Mouse (Mus musculus): ENCODE results near the gene 9230104L09Rik.

9230104L09Rik gene

GRCm38 (mm10) chr2:148856630-148857400 lies 8.0 kb downstream of the 9230104L09Rik start:
- DNase-seq (ENCODE audit: low spot score in 2 of 2) = no peak

GRCm38 (mm10) chr2:148851116-148851906 lies 13.5 kb downstream of the 9230104L09Rik start:
- DNase-seq (ENCODE audit: low spot score in 2 of 2) = peak; percentile 64 to 85

- no peak for DNase-seq (ENCODE audit: low spot score in 2 of 2)
Measured at GRCm38 (mm10) chr2:148839224-148839623, 25.6 kb downstream of the 9230104L09Rik start.

GRCm38 (mm10) chr2:148838075-148838777 lies 26.6 kb downstream of the 9230104L09Rik start:
- no peak for DNase-seq (ENCODE audit: low spot score in 2 of 2)

GRCm38 (mm10) chr2:148834912-148835311 lies 29.9 kb downstream of the 9230104L09Rik start, which contains the start of gene Cst9:
Cst9 (plus strand) TSS chr2:148835147.
- no peak for DNase-seq (ENCODE audit: low spot score in 2 of 2)

- DNase-seq (ENCODE audit: low spot score in 2 of 2) = no peak
Measured at GRCm38 (mm10) chr2:148825986-148826385, 38.9 kb downstream of the 9230104L09Rik start.

GRCm38 (mm10) chr2:148819909-148820308 lies 44.9 kb downstream of the 9230104L09Rik start, which contains the start of gene Cst13:
Cst13 (plus strand) TSS chr2:148820081.
- no peak for DNase-seq (ENCODE audit: low spot score in 2 of 2)

- no peak for DNase-seq (ENCODE audit: low spot score in 2 of 2)
Measured at GRCm38 (mm10) chr2:148806696-148807095, 58.1 kb downstream of the 9230104L09Rik start.

GRCm38 (mm10) chr2:148801491-148801921 lies 63.3 kb downstream of the 9230104L09Rik start:
- DNase-seq (ENCODE audit: low spot score in 2 of 2) = no peak

- DNase-seq (ENCODE audit: low spot score in 2 of 2) = no peak
Measured at GRCm38 (mm10) chr2:148798485-148798884, 66.4 kb downstream of the 9230104L09Rik start, which contains the start of gene Cst8. Cst8 (plus strand) TSS chr2:148798785.

Measured in frontal cortex, postnatal 14 days (tissue).